Mouse (Mus musculus) kidney, embryonic 16.5 days (tissue): Measurements from ENCODE around the gene Crybg1. TPM values are rescaled to one million over a fixed set of nuclear protein-coding genes. Genes with fewer than 3 reads are reported as not detected.

Experiments
- ATAC-seq: fragments of 200-750 bp; cut with Nextera tagmentation; 2 replicates; pipeline ENCODE4 v1.8.0; 2017; ENCODE audit warnings: moderate TSS enrichment; ENCODE audit not compliant: low FRiP score, low TSS enrichment
- H3K27ac ChIP-seq: fragments of 300-500 bp; sonication (generic); 2 replicates; pipeline ENCODE4 v1.5.1; 2014; ENCODE audit warnings: low read length
- H3K27me3 ChIP-seq: fragments of 300-500 bp; sonication (generic); 2 replicates; pipeline ENCODE4 v1.6.1; 2014; ENCODE audit warnings: low read length, control low read depth, mixed read lengths; ENCODE audit not compliant: insufficient read depth
- H3K36me3 ChIP-seq: fragments of 300-500 bp; sonication (generic); 2 replicates; pipeline ENCODE4 v1.6.1; 2014; ENCODE audit warnings: low read length, control low read depth, mixed read lengths; ENCODE audit not compliant: insufficient read depth
- H3K4me1 ChIP-seq: fragments of 300-500 bp; sonication (generic); 2 replicates; pipeline ENCODE4 v1.6.1; 2014; ENCODE audit warnings: low read length, control low read depth, mixed read lengths; ENCODE audit not compliant: insufficient read depth
- H3K4me2 ChIP-seq: fragments of 300-500 bp; sonication (generic); replicated peaks from 2 replicates; pipeline ENCODE4 v1.6.1; 2014; ENCODE audit warnings: low read depth, low read length
- H3K4me3 ChIP-seq: fragments of 300-500 bp; sonication (generic); 2 replicates; pipeline ENCODE4 v1.5.1; 2014; ENCODE audit warnings: mild to moderate bottlenecking, low read length
- H3K9ac ChIP-seq: fragments of 300-500 bp; sonication (generic); replicated peaks from 2 replicates; pipeline ENCODE4 v1.6.1; 2014; ENCODE audit warnings: low read length
- H3K9me3 ChIP-seq: fragments of 300-500 bp; sonication (generic); 2 replicates; pipeline ENCODE4 v1.6.1; 2016; ENCODE audit warnings: low read length, control low read depth
- WGBS: fragments of 180-500 bp; shearing (Covaris S2); extraction: QIAGEN DNeasy Blood & Tissue Kit; methylation state at CpG from one replicate; pipeline ENCODE4 v1.1.7; 2014; 5-methylcytosine and 5-hydroxymethylcytosine counted together
- polyA plus RNA-seq: library from polyadenylated mRNA; unstranded; fragments of >200 nt; fragmentation: Nextera tagmentation; extraction: Ambion mirVana; gene quantifications from 2 replicates; pipeline ENCODE4 v1.2.1, GENCODE M21; 2015

Crybg1 gene
- polyA plus RNA-seq, 1 experiment from 2014 or later, result 3.3 TPM

DNA sequence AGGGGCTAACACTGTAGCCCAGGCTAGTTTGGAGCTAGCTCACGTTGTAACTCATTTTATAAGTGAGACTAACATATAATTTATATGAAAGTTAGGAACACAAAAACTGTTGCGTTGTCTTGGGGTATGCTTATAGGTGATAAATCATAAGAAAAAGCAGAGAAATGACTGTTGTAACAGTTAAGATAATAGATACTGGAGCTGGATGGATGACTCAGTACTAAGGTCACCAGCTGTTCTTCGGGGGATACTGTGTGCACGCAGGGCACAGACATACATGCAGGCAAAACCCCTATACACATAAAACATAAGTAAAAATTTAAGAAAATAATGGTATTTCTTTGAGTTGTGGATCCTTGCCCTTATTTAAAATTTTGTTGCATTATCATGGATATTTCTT lies 130.1 kb downstream of the Crybg1 start:
- no peak overlapping the region for H3K4me3 ChIP-seq
- WGBS, result 82% methylated on average over 4 of the region's 4 CpGs
- H3K9ac ChIP-seq, result no peak overlapping the region
- no peak for ATAC-seq
- H3K27me3 ChIP-seq, result no peaks in the 10 kb centered on the region
- no peak overlapping the region for H3K27ac ChIP-seq
- no peaks in the 10 kb centered on the region for H3K36me3 ChIP-seq
- 0 out of 2 replicates have a peak, but pooled peaks cover 8% of the 10 kb centered on the region for H3K4me1 ChIP-seq
- no peaks in the 10 kb centered on the region for H3K9me3 ChIP-seq
- H3K4me2 ChIP-seq, result no peak overlapping the region

- Histone ChIP-seq H3K9me3 (no peaks in the 10 kb centered on the region), H3K36me3 (no peaks in the 10 kb centered on the region), H3K4me1 (peaks cover 3% of the 10 kb centered on the region; the same call in 1 of the 2 replicates), H3K4me3 (no peak overlapping the region), H3K4me2 (no peak overlapping the region), H3K9ac (no peak overlapping the region), H3K27me3 (no peaks in the 10 kb centered on the region), H3K27ac (no peak overlapping the region)
- no peak for ATAC-seq
- WGBS, result 72% methylated on average over 2 of the region's 2 CpGs
These were observed 133.0 kb downstream of the Crybg1 start for GRCm38 (mm10) chr10:44015631-44016030.

- H3K4me1 ChIP-seq, result no peaks in the 10 kb centered on the region; the same call in 1 of the 2 replicates
- H3K27me3 ChIP-seq, result no peaks in the 10 kb centered on the region
- no peak overlapping the region for H3K27ac ChIP-seq
- H3K4me3 ChIP-seq, result no peak overlapping the region
- no peaks in the 10 kb centered on the region for H3K36me3 ChIP-seq
- H3K4me2 ChIP-seq, result no peak overlapping the region
- H3K9me3 ChIP-seq, result no peaks in the 10 kb centered on the region
- no peak for ATAC-seq
- 57% methylated on average over 4 of the region's 4 CpGs for WGBS
- H3K9ac ChIP-seq, result no peak overlapping the region
These were observed 134.8 kb downstream of the Crybg1 start for GRCm38 (mm10) chr10:44013885-44014284.

GRCm38 (mm10) chr10:44011408-44011807 lies 137.2 kb downstream of the Crybg1 start:
- H3K36me3 ChIP-seq, result no peaks in the 10 kb centered on the region
- no peak overlapping the region for H3K9ac ChIP-seq
- no peak overlapping the region for H3K4me3 ChIP-seq
- H3K27ac ChIP-seq, result no peak overlapping the region
- no peak for ATAC-seq
- H3K4me2 ChIP-seq, result no peak overlapping the region
- 73% methylated on average over 7 of the region's 7 CpGs for WGBS
- H3K27me3 ChIP-seq, result peaks cover 11% of the 10 kb centered on the region; the same call in 1 of the 2 replicates
- no peaks in the 10 kb centered on the region for H3K9me3 ChIP-seq
- peaks cover 3% of the 10 kb centered on the region; the same call in 1 of the 2 replicates for H3K4me1 ChIP-seq

DNA sequence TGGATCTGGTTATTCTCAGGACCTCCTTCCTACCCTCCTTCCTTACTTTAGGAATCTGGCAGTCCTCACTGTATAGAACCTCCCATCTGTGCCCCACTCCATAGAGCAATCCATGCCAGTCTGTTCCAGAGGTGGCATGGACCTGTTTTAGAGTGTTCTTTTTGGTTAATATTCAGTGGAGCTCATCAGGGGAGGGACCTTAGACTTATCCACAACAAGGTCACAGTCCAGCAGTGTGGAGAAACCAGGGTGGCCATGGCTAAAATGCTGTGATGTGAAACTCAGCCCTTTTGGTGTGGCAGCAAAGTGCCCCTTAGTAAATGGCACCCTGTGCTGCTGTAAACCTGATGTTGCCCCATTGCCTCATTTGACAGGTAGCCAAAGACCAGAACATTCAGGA lies 139.8 kb downstream of the Crybg1 start:
- Histone ChIP-seq H3K4me2 (no peak overlapping the region), H3K36me3 (no peaks in the 10 kb centered on the region), H3K9me3 (no peaks in the 10 kb centered on the region), H3K27me3 (peaks cover 34% of the 10 kb centered on the region), H3K4me3 (no peak overlapping the region), H3K9ac (no peak overlapping the region), H3K27ac (no peak overlapping the region), H3K4me1 (peaks cover 22% of the 10 kb centered on the region)
- ATAC-seq, result no peak

- Histone ChIP-seq H3K4me2 (no peak overlapping the region), H3K4me1 (peaks cover 29% of the 10 kb centered on the region), H3K27ac (peak overlapping the region; percentile 62; the same call in 1 of the 2 replicates), H3K27me3 (peaks cover 54% of the 10 kb centered on the region), H3K9ac (no peak overlapping the region), H3K36me3 (no peaks in the 10 kb centered on the region), H3K4me3 (no peak overlapping the region), H3K9me3 (no peaks in the 10 kb centered on the region)
- no peak for ATAC-seq
- WGBS, result 61% methylated on average over 4 of the region's 4 CpGs
These were observed 141.8 kb downstream of the Crybg1 start for GRCm38 (mm10) chr10:44006815-44007214.

DNA sequence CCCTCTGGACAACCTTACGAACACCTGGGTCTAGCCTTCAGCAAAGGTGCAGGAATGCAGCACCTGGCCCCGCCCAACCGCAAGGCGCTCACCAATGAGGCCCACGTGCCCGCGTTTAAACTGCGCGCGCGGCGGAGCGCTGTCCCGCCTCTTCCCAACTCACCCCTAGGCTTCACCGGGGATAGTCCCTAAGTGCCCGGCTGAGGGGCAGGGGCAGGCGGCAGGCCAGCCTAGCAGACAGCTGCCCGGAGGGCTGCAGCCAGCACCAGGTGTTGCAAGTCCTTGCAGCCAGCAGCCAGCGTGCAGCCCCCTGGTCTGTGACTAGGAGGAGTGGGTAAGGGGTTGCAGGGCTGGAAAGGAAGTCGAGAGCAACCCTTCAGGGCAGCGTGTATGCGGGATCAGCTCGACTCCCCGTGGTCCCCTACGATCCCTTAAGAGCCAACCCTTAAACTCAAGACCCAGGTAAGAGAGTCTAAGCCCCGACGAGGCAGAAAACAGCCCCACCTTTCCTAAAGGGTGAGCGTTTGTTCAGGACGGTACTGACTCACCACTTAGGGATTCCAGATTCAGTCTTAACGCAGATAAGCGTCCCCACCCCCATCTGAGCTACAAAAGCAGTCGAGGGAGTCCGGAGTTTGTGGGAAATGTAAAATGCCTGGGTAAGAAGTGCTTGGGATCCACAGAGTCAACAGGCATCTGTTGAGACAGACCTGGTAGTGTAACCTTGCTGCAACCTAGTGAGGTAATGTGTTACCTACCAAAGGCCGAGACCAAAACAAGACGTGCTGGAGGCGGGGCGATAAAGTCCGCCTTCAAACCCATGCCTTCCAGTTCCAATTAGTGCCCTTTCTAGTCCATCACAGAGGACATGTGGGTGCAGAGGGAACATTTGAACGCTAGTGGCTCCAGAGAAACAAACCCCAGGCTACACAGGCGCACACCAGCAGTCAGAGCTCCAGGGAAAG lies 142.7 kb downstream of the Crybg1 start:
- 2% methylated on average over 40 of the region's 40 CpGs for WGBS
- Histone ChIP-seq H3K4me1 (peaks cover 29% of the 10 kb centered on the region), H3K9me3 (no peaks in the 10 kb centered on the region), H3K36me3 (no peaks in the 10 kb centered on the region), H3K27me3 (peaks cover 62% of the 10 kb centered on the region), H3K4me3 (peak overlapping the region; percentile 47), H3K27ac (peak overlapping the region; percentile 62), H3K4me2 (peak overlapping the region; percentile 79), H3K9ac (peak overlapping the region; percentile 57)
- peak; percentile 66 for ATAC-seq

GRCm38 (mm10) chr10:44004221-44004751 lies 144.4 kb downstream of the Crybg1 start:
- 0 out of 2 replicates have a peak, but pooled peaks have one; percentile 20 for ATAC-seq
- peaks cover 63% of the 10 kb centered on the region for H3K27me3 ChIP-seq
- peak overlapping the region; percentile 73 for H3K4me3 ChIP-seq
- H3K36me3 ChIP-seq, result no peaks in the 10 kb centered on the region
- 2% methylated on average over 33 of the region's 33 CpGs for WGBS
- peaks cover 29% of the 10 kb centered on the region for H3K4me1 ChIP-seq
- H3K27ac ChIP-seq, result no peak overlapping the region
- peak overlapping the region; percentile 68 for H3K9ac ChIP-seq
- no peaks in the 10 kb centered on the region for H3K9me3 ChIP-seq
- peak overlapping the region; percentile 76 for H3K4me2 ChIP-seq

GRCm38 (mm10) chr10:44003551-44004151 lies 145.0 kb downstream of the Crybg1 start:
- Histone ChIP-seq H3K27me3 (peaks cover 63% of the 10 kb centered on the region), H3K4me1 (peaks cover 29% of the 10 kb centered on the region), H3K4me3 (peak overlapping the region; percentile 73), H3K36me3 (no peaks in the 10 kb centered on the region), H3K9ac (peak overlapping the region; percentile 68), H3K9me3 (no peaks in the 10 kb centered on the region), H3K27ac (no peak overlapping the region), H3K4me2 (peak overlapping the region; percentile 76)
- no peak; the same call in 1 of the 2 replicates for ATAC-seq
- WGBS, result under 1% methylated on average over 61 of the region's 68 CpGs
